Mouse (Mus musculus) heart, postnatal 10 days (tissue): ENCODE measurements around the gene Olfr424. TPM values are rescaled to one million over a fixed set of nuclear protein-coding genes. Genes with fewer than 3 reads are reported as not detected.

ENCODE experiments used
- DNase-seq, 2 experiments: peaks; one replicate each; pipeline ENCODE4 v3.0.0; 2021
- intact Hi-C: fragments of 180-260 bp; cut with DNase I; formaldehyde crosslinking; loops from one replicate; pipeline ENCODE4 v1.15.1; 2025
- total RNA-seq, 2 experiments: library from RNA; stranded (reverse); gene quantifications; 2 replicates each; pipeline ENCODE4 v1.2.3; 2021

The Olfr424 gene
- total RNA-seq = not detected

DNA sequence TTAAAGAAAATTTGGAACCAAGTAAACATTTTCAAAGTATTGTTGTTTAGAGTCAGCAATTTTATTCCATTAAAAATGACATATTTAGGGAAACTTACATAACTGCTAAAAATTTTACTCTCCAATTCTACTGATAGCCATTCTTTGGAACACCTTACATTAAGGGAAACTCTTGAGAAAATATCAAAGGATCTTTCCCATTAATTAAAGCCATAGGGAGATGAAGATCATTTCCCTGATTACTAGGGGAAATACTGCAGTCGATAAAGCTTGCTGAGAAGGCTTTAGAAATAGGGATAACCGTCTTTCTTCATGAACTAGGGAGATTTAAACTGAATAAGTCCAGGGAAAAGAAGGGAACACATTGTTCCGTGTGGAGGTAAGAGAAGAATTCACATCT is at the start of gene Olfr424:
Olfr424 (plus strand) TSS at position 301 of the 400 bp plus-strand sequence.
- intact Hi-C loops = no loop called here
- no peak for DNase-seq

DNA sequence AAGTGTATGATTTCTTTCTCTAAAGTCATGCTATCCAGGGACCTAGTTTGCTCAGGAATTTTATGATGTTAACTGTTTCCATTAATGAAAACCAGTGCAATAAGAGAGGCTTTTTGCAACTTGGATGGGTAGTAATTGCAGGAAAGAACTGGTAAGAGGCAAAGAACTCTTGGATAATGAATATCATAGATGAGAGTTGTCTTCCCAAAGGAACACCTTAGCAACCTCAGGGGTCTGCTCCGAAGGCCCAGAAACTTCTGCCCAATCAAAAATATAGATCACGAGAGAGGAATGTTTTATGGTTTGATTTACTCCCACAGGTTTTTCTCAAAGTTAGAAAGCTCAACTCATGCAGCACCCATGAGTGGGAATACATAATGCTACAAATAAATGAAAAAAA is 47.3 kb upstream of the Olfr424 start, which contains the start of gene Olfr429:
Olfr429 (plus strand) TSS at position 301 of the 400 bp plus-strand sequence.
- intact Hi-C loops = no loop called here
- DNase-seq = no peak

DNA sequence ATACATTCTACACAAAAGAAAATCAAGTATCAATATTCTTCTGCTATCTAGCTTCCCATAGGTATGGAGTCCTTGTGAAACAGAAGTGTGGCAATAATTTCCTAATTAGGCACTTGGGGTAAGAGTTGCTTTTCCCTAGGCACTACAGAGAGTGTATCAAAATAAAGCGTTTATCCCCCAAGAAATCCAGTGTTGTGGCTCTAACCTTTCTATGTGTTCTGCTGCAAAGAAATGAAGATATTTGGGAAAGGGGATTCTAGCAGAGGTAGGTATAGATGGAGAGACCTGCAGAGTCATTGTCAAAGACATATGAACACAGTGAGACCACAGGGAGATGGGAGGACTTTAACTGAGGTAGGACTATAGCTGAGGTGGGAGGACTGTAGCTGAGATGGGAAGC is 34.7 kb upstream of the Olfr424 start, which contains the start of gene Olfr427:
Olfr427 (plus strand) TSS at position 301 of the 400 bp plus-strand sequence.
- no peak for DNase-seq
- intact Hi-C loops = no loop called here

DNA sequence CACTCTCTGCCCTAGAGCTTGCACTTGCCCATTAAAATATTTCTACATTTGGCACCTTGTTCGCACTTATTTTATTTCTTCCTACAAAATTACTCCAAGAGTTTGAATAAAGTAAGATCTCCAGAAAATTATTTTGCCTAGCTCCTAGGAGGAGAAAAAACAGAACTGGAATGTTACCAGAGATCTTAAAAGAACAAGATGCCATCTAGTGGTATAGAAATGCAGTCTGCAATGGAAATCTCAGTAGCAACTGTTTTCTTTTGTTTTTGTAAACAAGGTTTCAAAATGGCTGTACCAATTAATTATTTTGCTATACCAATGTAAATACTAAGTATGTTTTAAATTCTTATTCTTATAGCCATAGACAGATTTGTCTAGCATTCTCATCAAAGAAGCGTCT is 27.6 kb upstream of the Olfr424 start:
- DNase-seq = no peak
- intact Hi-C loops = loop anchor here (1.0 to 10.0 kb wide), 2 partner anchors 249 to 647 kb away; no protein-coding TSS in a partner anchor

DNA sequence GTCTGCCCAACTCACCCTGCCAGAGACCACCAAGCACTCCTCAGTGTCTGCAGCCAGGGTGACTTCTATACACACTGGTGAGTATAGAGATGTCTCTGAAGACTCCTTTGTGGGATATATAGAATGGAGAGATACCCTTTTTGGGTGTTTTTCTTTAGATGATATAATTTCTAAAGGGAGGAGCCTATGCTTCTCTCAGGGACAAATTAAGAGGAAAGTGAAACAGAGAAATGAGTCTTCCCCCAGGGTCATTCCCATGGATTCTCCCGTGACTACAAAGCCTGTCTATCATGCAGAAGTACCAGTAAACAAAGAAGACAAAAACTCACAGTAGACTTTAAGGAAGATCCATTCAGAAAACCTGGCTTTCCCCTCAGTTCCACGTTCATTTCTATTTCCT is 10.3 kb upstream of the Olfr424 start, which contains the start of gene Olfr231:
Olfr231 (minus strand) TSS at position 101 of the 400 bp plus-strand sequence.
- no peak for DNase-seq
- intact Hi-C loops = no loop called here

DNA sequence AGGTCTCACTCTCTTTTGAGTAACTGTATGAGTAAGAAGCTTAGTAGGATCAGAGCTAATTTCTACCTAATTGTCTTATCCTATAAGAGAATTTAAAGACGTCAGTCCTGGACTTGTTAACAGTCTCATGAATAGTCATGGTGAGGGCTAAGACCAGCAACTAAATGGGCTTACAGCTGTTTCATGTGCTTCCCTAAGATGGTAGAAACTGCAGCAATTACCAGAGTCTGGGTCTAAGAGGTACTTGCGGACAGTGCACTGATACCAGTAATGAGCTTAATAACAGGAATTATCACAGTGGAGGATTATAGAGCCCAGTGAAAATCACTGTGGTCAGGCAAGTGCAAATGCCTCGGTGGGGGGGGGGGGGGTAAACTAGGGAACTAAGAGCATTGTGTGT is 682 bp downstream of the Olfr424 start:
- intact Hi-C loops = no loop called here

DNA sequence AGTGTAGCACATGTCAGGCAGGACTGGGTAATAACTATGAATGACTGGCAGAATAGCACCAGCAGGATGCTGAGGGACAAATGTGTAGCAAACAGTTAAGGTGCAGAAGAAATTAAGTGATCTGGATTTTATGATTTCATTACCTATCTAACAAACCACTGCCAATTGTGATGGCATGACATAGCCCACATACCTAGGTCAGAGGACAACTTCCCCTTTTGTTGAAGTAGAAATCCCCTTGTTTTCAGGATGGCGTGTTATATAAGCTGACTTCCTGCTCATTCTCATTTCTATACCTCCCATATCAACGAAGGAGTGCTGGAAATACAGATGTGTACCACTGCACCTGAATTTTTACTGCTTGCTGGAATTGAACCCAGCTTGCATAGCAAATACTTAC is 10.1 kb downstream of the Olfr424 start:
- DNase-seq = no peak
- intact Hi-C loops = no loop called here

More for the DNA sequence above, 682 bp downstream of the Olfr424 start:
- no peak for DNase-seq

DNA sequence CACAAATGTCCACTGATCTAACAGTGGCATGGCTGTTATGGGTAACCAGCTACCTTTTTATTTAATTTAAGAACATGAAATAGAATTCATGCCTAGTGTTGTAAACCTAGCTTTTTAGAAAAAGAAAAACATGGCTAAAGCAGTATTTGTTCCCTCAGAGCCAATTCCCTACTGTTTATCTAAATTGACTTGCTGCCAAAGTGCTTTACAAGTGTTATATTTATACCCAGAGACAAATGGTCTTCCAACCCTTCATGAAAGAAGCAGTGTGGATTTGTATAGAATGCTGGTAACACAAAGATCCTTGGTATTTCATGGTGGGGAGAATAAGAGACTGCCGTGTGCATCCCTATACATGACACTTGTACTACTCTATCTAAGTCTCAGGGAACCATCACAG is 15.4 kb downstream of the Olfr424 start:
- no peak for DNase-seq
- intact Hi-C loops = no loop called here

DNA sequence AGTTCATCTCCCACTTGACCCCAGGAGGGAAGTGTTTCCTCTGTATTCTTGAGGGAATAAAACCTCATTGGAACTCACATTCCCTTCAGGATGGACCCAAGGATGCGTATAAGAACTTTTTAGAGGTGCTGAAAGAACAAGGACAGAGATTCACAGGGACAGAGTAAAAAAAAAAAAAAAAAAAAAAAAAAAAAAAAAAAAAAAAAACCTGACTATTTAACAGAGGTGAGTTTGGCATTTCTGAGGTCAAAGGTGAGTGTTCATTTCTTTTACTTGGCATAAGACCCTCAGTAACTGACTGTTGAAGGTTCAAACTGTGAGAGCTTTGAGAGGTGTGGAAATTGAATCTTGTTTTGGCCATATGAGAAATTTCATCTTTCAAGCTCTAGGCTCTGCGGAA is 18.0 kb downstream of the Olfr424 start:
- intact Hi-C loops = no loop called here
- DNase-seq = no peak

DNA sequence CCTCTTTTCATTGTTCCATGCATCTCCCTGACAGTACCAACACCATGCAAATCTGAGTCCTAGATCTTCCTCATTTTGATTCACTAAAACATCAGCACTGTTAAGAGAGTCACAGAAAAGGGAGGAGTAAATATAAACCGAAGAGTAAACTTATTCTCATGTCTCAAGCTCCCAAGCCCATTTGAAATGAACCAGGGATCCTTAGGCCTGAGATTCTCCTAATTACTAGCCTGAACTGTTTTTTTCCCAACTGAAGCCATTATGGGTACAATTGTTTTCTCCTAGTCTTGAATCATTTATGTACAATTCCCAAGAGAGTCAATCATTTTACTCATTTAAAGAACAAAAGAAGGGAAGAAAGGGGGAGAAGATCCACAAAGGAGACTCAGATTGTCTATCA is 24.0 kb downstream of the Olfr424 start, which contains the start of gene Olfr420:
Olfr420 (plus strand) TSS at position 301 of the 400 bp plus-strand sequence.
- DNase-seq = no peak
- intact Hi-C loops = no loop called here

DNA sequence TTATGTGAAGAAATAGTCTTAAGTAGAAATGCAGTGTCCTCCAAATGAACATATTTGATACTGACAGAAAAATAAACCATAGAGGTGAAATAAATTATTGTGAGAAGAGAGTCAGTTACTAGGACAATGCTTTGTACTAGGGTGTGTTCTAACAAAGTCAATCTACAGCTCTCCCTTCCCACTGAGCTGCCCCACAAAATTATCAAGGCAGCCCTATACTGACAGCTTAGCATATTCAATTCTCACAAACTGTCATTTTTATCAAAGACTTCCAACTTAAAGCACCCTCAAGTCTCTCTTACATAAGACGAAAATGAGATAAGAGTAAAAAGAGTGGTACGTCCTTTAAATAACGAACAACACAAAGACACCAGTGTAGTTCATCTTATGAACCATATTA is 26.3 kb downstream of the Olfr424 start:
- intact Hi-C loops = no loop called here

DNA sequence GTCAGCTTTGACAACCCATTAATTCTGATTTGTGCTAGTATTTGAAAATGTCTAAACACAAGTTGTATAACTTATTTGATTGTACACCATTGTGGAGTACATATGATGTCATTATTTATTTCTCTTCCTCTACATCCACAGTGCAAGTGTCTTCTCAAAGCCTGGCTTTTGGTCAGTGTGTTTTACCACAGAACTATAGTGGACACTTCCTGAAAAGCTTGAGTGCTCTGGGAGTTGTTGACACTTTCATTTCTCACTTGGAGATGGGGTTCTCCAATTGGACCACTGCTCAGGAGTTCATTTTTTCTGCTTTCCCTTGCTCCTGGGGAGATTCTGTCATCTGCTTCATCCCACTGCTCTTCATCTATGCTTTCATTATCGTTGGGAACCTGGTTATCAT is 27.2 kb downstream of the Olfr424 start:
- no peak for DNase-seq
- intact Hi-C loops = no loop called here

More for the DNA sequence above, 26.3 kb downstream of the Olfr424 start:
- DNase-seq = no peak

DNA sequence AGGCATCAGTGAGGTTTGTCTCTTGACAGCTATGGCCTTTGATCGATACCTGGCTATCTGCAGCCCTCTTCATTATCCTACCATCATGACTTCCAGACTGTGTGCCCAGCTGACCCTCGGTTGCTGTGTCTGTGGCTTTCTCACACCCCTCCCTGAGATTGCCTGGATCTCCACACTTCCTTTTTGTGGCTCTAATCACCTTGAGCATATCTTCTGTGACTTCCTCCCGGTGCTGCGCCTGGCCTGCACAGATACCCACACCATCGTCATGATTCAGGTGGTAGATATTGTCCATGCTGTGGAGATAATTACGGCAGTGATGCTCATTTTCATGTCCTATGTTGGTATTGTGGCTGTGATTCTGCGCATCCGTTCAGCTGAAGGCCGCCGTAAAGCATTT is 27.8 kb downstream of the Olfr424 start:
- intact Hi-C loops = no loop called here
- no peak for DNase-seq

DNA sequence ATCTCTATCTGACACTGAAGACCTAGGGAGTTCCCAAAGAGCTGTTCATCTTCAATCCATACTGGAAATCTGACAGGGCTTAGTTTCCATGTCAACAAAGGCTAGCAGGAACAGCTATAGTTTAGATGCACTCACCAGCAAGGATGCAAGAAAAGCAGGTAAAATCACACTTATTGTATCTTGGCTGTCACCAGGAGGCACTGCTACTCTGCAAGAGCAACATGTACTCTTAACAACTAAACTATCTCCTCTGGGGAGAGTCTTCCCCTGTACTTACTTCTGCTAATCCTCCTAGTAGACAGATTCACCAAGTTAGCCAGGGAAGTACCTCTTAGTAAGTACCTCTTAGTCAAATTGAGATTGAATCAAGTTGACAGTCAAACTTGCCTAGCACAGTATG is 37.7 kb downstream of the Olfr424 start:
- DNase-seq = no peak

DNA sequence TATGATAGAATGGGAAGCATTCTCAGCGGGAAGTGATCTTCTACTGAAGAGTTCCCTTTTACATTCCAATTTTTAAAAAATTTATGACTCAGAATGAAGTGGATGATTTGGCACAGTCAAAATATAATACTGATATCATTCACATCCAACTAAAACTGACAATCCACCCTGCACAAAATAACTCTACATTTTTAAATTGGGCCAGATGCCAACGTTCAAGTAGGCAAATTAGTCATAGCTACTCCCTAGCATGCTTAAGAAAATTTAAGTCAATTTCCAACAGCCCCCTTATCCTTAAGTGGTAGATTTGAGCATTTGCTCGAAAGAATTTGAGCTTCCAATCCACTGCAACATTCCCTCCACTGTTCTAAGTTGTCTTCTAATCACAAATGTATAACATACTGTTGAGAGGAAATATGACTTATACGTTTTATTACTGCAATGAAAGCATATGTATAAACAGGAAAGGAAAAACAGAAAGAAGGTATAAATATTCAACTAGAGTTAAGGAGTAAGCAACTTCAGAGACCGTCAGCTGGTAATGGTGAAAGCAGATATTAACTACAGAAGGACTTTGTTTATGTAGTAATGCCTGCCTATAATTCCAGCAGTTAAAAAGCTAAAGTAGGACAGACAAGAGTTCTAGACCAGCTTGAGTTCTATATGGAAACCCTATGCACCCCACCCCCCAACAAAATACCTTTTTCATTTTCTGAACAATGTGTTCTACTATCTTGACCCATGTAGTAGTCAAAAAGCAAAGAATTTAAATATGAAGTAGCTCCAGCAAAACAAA is 39.6 kb downstream of the Olfr424 start:
- intact Hi-C loops = no loop called here
- peak in 1 of 2 experiments; percentile 9 for DNase-seq

More for the DNA sequence above, 37.7 kb downstream of the Olfr424 start:
- intact Hi-C loops = no loop called here

DNA sequence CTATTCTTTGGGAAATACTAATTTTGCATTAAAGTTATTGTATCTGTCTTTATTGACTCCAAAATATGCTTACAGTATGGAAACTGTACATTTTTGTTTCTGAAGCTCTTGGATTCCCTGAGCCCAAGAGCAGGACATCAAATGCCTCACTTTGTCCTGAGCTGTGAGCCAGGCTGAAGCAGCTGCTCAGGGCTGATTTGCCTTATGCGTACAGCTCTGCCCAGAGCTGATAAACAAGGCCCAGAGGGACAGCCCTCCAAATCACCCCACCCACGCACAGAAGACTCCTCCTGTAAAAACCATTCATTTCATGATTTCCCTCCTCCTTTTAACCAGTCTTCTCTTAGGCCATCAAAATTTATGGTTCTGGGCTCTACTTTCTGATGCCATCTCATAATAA is 40.2 kb downstream of the Olfr424 start:
- intact Hi-C loops = no loop called here
- peak; percentile 46 to 52 for DNase-seq

DNA sequence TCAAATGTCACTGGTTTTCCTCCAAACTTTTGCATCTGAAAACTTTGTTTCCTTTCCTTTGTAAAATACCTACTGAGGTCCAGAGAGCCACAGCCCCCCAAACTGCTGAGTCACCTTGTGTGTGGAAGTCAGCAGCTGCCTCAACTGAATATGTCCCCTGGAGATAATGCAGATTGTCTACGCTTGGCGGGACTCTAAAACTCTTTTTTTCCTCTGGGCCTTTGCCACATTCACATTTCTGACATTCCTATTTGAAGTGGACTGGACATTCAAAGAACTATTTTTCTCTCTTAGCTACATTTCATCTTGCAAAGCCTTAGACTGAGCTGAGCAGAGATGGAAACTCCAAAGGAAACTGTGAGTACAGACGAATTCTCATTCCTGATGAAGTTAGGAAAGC is 41.3 kb downstream of the Olfr424 start, which contains the start of gene Spta1:
Spta1 (plus strand) TSS at position 172 of the 400 bp plus-strand sequence.
- intact Hi-C loops = no loop called here
- DNase-seq = peak; percentile 64 to 69

Other genes starting within 250 kb of the Olfr424 start
- 1 to 10 TPM in 1 of 2 experiments, under 1 TPM in 1; 0.47 to 1.0 TPM for gene Ifi211, start 218.5 kb upstream of the Olfr424 start, total RNA-seq
- gene Mndal, start 189.0 kb upstream of the Olfr424 start, total RNA-seq = 10 to 100 TPM; 12.0 to 14.8 TPM
- 10 to 100 TPM; 10.7 to 12.3 TPM for gene Ifi203, start 188.8 kb upstream of the Olfr424 start, total RNA-seq
- not detected for gene Ifi202b, start 148.8 kb upstream of the Olfr424 start, total RNA-seq
- under 1 TPM; 0.45 to 0.69 TPM for gene Ifi205, start 99.7 kb upstream of the Olfr424 start, total RNA-seq
- gene Olfr433, start 90.8 kb upstream of the Olfr424 start, total RNA-seq = not detected
- gene Olfr432, start 82.3 kb upstream of the Olfr424 start, total RNA-seq = not detected
- gene Olfr430, start 64.9 kb upstream of the Olfr424 start, total RNA-seq = not detected
- gene Olfr429, start 47.2 kb upstream of the Olfr424 start, total RNA-seq = not detected
- gene Olfr427, start 34.6 kb upstream of the Olfr424 start, total RNA-seq = not detected
- not detected for gene Olfr231, start 10.4 kb upstream of the Olfr424 start, total RNA-seq
- gene Olfr420, start 24.1 kb downstream of the Olfr424 start, total RNA-seq = not detected
- gene Spta1, start 41.3 kb downstream of the Olfr424 start, total RNA-seq = 10 to 100 TPM in 1 of 2 experiments, 1 to 10 TPM in 1; 9.6 to 10.3 TPM
- not detected for gene Olfr419, start 120.5 kb downstream of the Olfr424 start, total RNA-seq
- gene Mptx1, start 199.0 kb downstream of the Olfr424 start, total RNA-seq = not detected
- not detected for gene Olfr417, start 233.6 kb downstream of the Olfr424 start, total RNA-seq